Mouse (Mus musculus): ENCODE measurements at regions not wholly inside any gene's neighbourhood (a gene's known extent, or its start where the extent isn't known, plus 50 kb on each side); places are given as distances from the start of the nearest gene placed in this dataset.

- no peak overlapping the region for H3K27ac ChIP-seq (ENCODE audit: low read depth)
- no peak for ATAC-seq
- DNase-seq = no peak
- H3K27me3 ChIP-seq (ENCODE audit: insufficient read depth, low read length) = no peaks in the 10 kb centered on the region
- H3K4me2 ChIP-seq (ENCODE audit: low read depth, low read length) = no peak overlapping the region
- H3K4me3 ChIP-seq (ENCODE audit: low read depth, low read length) = no peak overlapping the region
- H3K9me3 ChIP-seq (ENCODE audit: low read length) = no peaks in the 10 kb centered on the region
- no peaks in the 10 kb centered on the region for H3K4me1 ChIP-seq (ENCODE audit: insufficient read depth)
- TF ChIP-seq EP300 (IDR thresholded peaks at IDR 0.05; ENCODE audit: low read depth) = no peak
- no peak for TF ChIP-seq CTCF (IDR thresholded peaks at IDR 0.05; ENCODE audit: low read depth)
- H3K9ac ChIP-seq (replicated peaks) = no peak overlapping the region
- no peaks in the 10 kb centered on the region for H3K36me3 ChIP-seq (replicated peaks; ENCODE audit: insufficient read depth, low read length)
Observed at GRCm38 (mm10) chrX:82741478-82741877, 207.2 kb upstream of the Dmd start.

- H3K4me2 ChIP-seq (ENCODE audit: low read depth, low read length) = no peak overlapping the region
- no peak for DNase-seq
- 38% methylated on average over 2 of the region's 2 CpGs for WGBS (ENCODE audit: insufficient replicate concordance)
Observed at GRCm38 (mm10) chrX:82764204-82764603, 184.5 kb upstream of the Dmd start.

GRCm38 (mm10) chrX:82809171-82809570 lies 139.5 kb upstream of the Dmd start:
- no peak for ATAC-seq
- Histone ChIP-seq H3K9me3 (ENCODE audit: low read length) (no peaks in the 10 kb centered on the region), H3K4me3 (ENCODE audit: low read depth, low read length) (no peak overlapping the region), H3K27me3 (ENCODE audit: insufficient read depth, low read length) (no peaks in the 10 kb centered on the region), H3K36me3 (replicated peaks; ENCODE audit: insufficient read depth, low read length) (no peaks in the 10 kb centered on the region), H3K4me2 (ENCODE audit: low read depth, low read length) (no peak overlapping the region), H3K9ac (replicated peaks) (no peak overlapping the region), H3K4me1 (ENCODE audit: insufficient read depth) (no peaks in the 10 kb centered on the region), H3K27ac (ENCODE audit: low read depth) (no peak overlapping the region)
- no peak for DNase-seq
- TF ChIP-seq EP300 (IDR thresholded peaks at IDR 0.05; ENCODE audit: low read depth) (no peak), CTCF (IDR thresholded peaks at IDR 0.05; ENCODE audit: low read depth) (no peak)
- 27% methylated on average over 2 of the region's 2 CpGs for WGBS (ENCODE audit: insufficient replicate concordance)

More at GRCm38 (mm10) chrX:82764204-82764603, 184.5 kb upstream of the Dmd start:
- Histone ChIP-seq H3K4me1 (ENCODE audit: insufficient read depth) (no peaks in the 10 kb centered on the region), H3K4me3 (ENCODE audit: low read depth, low read length) (no peak overlapping the region), H3K27me3 (ENCODE audit: insufficient read depth, low read length) (no peaks in the 10 kb centered on the region), H3K36me3 (replicated peaks; ENCODE audit: insufficient read depth, low read length) (no peaks in the 10 kb centered on the region), H3K9me3 (ENCODE audit: low read length) (no peaks in the 10 kb centered on the region), H3K27ac (ENCODE audit: low read depth) (no peak overlapping the region), H3K9ac (replicated peaks) (no peak overlapping the region)
- no peak for TF ChIP-seq EP300 (IDR thresholded peaks at IDR 0.05; ENCODE audit: low read depth)
- TF ChIP-seq CTCF (IDR thresholded peaks at IDR 0.05; ENCODE audit: low read depth) = no peak
- ATAC-seq = no peak

GRCm38 (mm10) chrX:82814618-82815017 lies 134.1 kb upstream of the Dmd start:
- no peak for TF ChIP-seq CTCF (IDR thresholded peaks at IDR 0.05; ENCODE audit: low read depth)
- no peak for TF ChIP-seq EP300 (IDR thresholded peaks at IDR 0.05; ENCODE audit: low read depth)
- H3K9ac ChIP-seq (replicated peaks) = no peak overlapping the region
- H3K27ac ChIP-seq (ENCODE audit: low read depth) = no peak overlapping the region
- DNase-seq = no peak
- WGBS (ENCODE audit: insufficient replicate concordance) = 32% methylated on average over 11 of the region's 11 CpGs
- H3K4me1 ChIP-seq (ENCODE audit: insufficient read depth) = no peaks in the 10 kb centered on the region
- no peak for ATAC-seq
- no peaks in the 10 kb centered on the region for H3K9me3 ChIP-seq (ENCODE audit: low read length)
- H3K4me3 ChIP-seq (ENCODE audit: low read depth, low read length) = no peak overlapping the region
- 0 out of 2 replicates have a peak overlapping the region, but pooled peaks have one; percentile 9 for H3K4me2 ChIP-seq (ENCODE audit: low read depth, low read length)
- no peaks in the 10 kb centered on the region for H3K27me3 ChIP-seq (ENCODE audit: insufficient read depth, low read length)
- no peaks in the 10 kb centered on the region for H3K36me3 ChIP-seq (replicated peaks; ENCODE audit: insufficient read depth, low read length)

GRCm38 (mm10) chrX:82817045-82817444 lies 131.6 kb upstream of the Dmd start:
- TF ChIP-seq CTCF (IDR thresholded peaks at IDR 0.05; ENCODE audit: low read depth) (peak; percentile 2; the same call in 1 of the 2 replicates), EP300 (IDR thresholded peaks at IDR 0.05; ENCODE audit: low read depth) (no peak)
- H3K4me1 ChIP-seq (ENCODE audit: insufficient read depth) = no peaks in the 10 kb centered on the region
- 50% methylated on average over 4 of the region's 4 CpGs for WGBS (ENCODE audit: insufficient replicate concordance)
- H3K9ac ChIP-seq (replicated peaks) = no peak overlapping the region
- no peaks in the 10 kb centered on the region for H3K36me3 ChIP-seq (replicated peaks; ENCODE audit: insufficient read depth, low read length)
- H3K4me3 ChIP-seq (ENCODE audit: low read depth, low read length) = no peak overlapping the region
- no peak overlapping the region for H3K27ac ChIP-seq (ENCODE audit: low read depth)
- H3K4me2 ChIP-seq (ENCODE audit: low read depth, low read length) = no peak overlapping the region
- no peak for DNase-seq
- no peaks in the 10 kb centered on the region for H3K9me3 ChIP-seq (ENCODE audit: low read length)
- no peaks in the 10 kb centered on the region for H3K27me3 ChIP-seq (ENCODE audit: insufficient read depth, low read length)
- no peak for ATAC-seq

DNA sequence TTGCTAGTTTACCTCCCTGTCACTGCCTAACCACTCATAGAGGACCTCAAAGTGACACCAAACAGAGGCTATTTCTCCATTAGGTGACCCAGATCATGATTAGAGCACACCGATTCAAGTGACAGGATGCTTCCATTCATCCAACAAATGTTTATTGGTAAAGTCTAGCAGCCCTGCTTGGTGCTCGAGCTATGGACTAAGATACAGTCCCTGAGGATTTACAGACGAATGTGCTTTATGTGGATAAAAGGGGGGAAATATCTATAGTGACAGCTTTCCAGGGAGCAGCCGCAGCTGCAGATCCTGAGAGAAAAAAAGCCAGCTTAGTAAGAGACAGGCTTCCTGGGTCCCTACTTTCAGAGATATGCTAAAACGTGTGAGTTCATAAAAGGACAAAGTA lies 125.1 kb upstream of the Dmd start:
- Histone ChIP-seq H3K9ac (replicated peaks) (no peak overlapping the region), H3K4me2 (ENCODE audit: low read depth, low read length) (no peak overlapping the region), H3K27ac (ENCODE audit: low read depth) (no peak overlapping the region), H3K27me3 (ENCODE audit: insufficient read depth, low read length) (no peaks in the 10 kb centered on the region), H3K4me1 (ENCODE audit: insufficient read depth) (no peaks in the 10 kb centered on the region), H3K36me3 (replicated peaks; ENCODE audit: insufficient read depth, low read length) (no peaks in the 10 kb centered on the region), H3K4me3 (ENCODE audit: low read depth, low read length) (no peak overlapping the region), H3K9me3 (ENCODE audit: low read length) (no peaks in the 10 kb centered on the region)
- DNase-seq (no peak), ATAC-seq (no peak)
- no peak for TF ChIP-seq CTCF (IDR thresholded peaks at IDR 0.05; ENCODE audit: low read depth)
- TF ChIP-seq EP300 (IDR thresholded peaks at IDR 0.05; ENCODE audit: low read depth) = no peak
- 55% methylated on average over 5 of the region's 5 CpGs for WGBS (ENCODE audit: insufficient replicate concordance)

- Histone ChIP-seq H3K9me3 (ENCODE audit: low read length) (no peaks in the 10 kb centered on the region), H3K27ac (ENCODE audit: low read depth) (no peak overlapping the region), H3K4me1 (ENCODE audit: insufficient read depth) (no peaks in the 10 kb centered on the region), H3K4me3 (ENCODE audit: low read depth, low read length) (no peak overlapping the region), H3K9ac (replicated peaks) (no peak overlapping the region), H3K27me3 (ENCODE audit: insufficient read depth, low read length) (no peaks in the 10 kb centered on the region), H3K4me2 (ENCODE audit: low read depth, low read length) (no peak overlapping the region), H3K36me3 (replicated peaks; ENCODE audit: insufficient read depth, low read length) (no peaks in the 10 kb centered on the region)
- 55% methylated on average over 1 of the region's 1 CpGs for WGBS (ENCODE audit: insufficient replicate concordance)
- DNase-seq (no peak), ATAC-seq (no peak)
- TF ChIP-seq CTCF (IDR thresholded peaks at IDR 0.05; ENCODE audit: low read depth) = no peak
Observed at GRCm38 (mm10) chrX:82866116-82866515, 82.6 kb upstream of the Dmd start.
